Mouse (Mus musculus) spleen, adult 2 months (tissue): Measurements from ENCODE around the gene Acsbg2. TPM values are rescaled to one million over a fixed set of nuclear protein-coding genes. Genes with fewer than 3 reads are reported as not detected.

Experiments used
- DNase-seq, 2 experiments: peaks; one replicate each; pipeline versions ENCODE4 v3.0.0 to v3.0.0-alpha.2; 2012 to 2021; ENCODE audit warnings: low spot score in 2 of 2, low read depth in 1 of 2
- H3K27ac ChIP-seq: fragments of 200-500 bp; 2 replicates; pipeline ENCODE4 v1.5.1; 2012; ENCODE audit warnings: low read length, inconsistent platforms; ENCODE audit not compliant: insufficient read depth
- H3K27me3 ChIP-seq: fragments of 200-500 bp; 2 replicates; pipeline ENCODE4 v1.6.1; 2012; ENCODE audit warnings: mild to moderate bottlenecking, moderate library complexity, low read length, inconsistent platforms; ENCODE audit not compliant: control insufficient read depth, insufficient read depth
- H3K36me3 ChIP-seq: fragments of 200-500 bp; 2 replicates; pipeline ENCODE4 v1.6.1; 2012; ENCODE audit warnings: mild to moderate bottlenecking, low read length, inconsistent platforms; ENCODE audit not compliant: control insufficient read depth, insufficient read depth
- H3K4me1 ChIP-seq: fragments of 200-500 bp; 2 replicates; pipeline ENCODE4 v1.6.1; 2011; ENCODE audit warnings: inconsistent platforms; ENCODE audit not compliant: control insufficient read depth, insufficient read depth, insufficient read length
- H3K4me3 ChIP-seq: fragments of 200-500 bp; 2 replicates; pipeline ENCODE4 v1.5.1; 2011; ENCODE audit warnings: mild to moderate bottlenecking, inconsistent platforms; ENCODE audit not compliant: insufficient read depth, insufficient read length; ENCODE audit errors: extremely low read depth
- CTCF ChIP-seq: fragments of 200-500 bp; IDR thresholded peaks from 2 replicates; pipeline ENCODE4 v1.5.1; 2011; ENCODE audit warnings: mild to moderate bottlenecking, inconsistent platforms; ENCODE audit not compliant: insufficient read depth, insufficient read length, insufficient replicate concordance; ENCODE audit errors: extremely low read depth
- POLR2A ChIP-seq: fragments of 200-500 bp; IDR thresholded peaks from 2 replicates; pipeline ENCODE4 v1.6.1; 2011; ENCODE audit warnings: low read depth, low read length, inconsistent platforms
- WGBS: fragments of 180-500 bp; shearing (Covaris S2); methylation state at CpG from one replicate; pipeline ENCODE4 v1.1.7; 2018; 5-methylcytosine and 5-hydroxymethylcytosine counted together
- polyA plus RNA-seq: library from polyadenylated mRNA; depleted of rRNA; stranded (reverse); fragments of >200 nt; gene quantifications from 2 replicates; pipeline ENCODE4 v1.2.3, GENCODE M21; 2012

The Acsbg2 gene
- polyA plus RNA-seq, 1 experiment = not detected

GRCm38 (mm10) chr17:56874936-56875651 lies 847 bp upstream of the Acsbg2 start, which contains the start of gene 1700061G19Rik:
Gene 1700061G19Rik (plus strand): TSS chr17:56875477.
- H3K36me3 ChIP-seq = no peaks in the 10 kb centered on the region
- H3K4me3 ChIP-seq = no peak within 1 kb of the TSS
- H3K4me1 ChIP-seq = no peaks in the 10 kb centered on the region
- WGBS = 68% methylated on average over 12 of the region's 12 CpGs
- no peak for TF ChIP-seq CTCF
- TF ChIP-seq POLR2A = no peak
- H3K27ac ChIP-seq = no peak within 1 kb of the TSS
- DNase-seq = no peak
- H3K27me3 ChIP-seq = no peaks in the 10 kb centered on the region

GRCm38 (mm10) chr17:56872512-56872911 lies 1.7 kb downstream of the Acsbg2 start:
- TF ChIP-seq POLR2A (no peak), CTCF (no peak)
- 77% methylated on average over 7 of the region's 7 CpGs for WGBS
- no peak for DNase-seq
- no peaks in the 10 kb centered on the region for H3K36me3 ChIP-seq
- H3K4me3 ChIP-seq = no peak overlapping the region
- H3K4me1 ChIP-seq = no peaks in the 10 kb centered on the region
- no peaks in the 10 kb centered on the region for H3K27me3 ChIP-seq
- no peak overlapping the region for H3K27ac ChIP-seq

- Histone ChIP-seq H3K4me3 (no peak overlapping the region), H3K36me3 (no peaks in the 10 kb centered on the region), H3K4me1 (no peaks in the 10 kb centered on the region), H3K27ac (no peak overlapping the region), H3K27me3 (no peaks in the 10 kb centered on the region)
- no peak for DNase-seq
- WGBS = 85% methylated on average over 8 of the region's 8 CpGs
- TF ChIP-seq POLR2A (no peak), CTCF (no peak)
Measured at GRCm38 (mm10) chr17:56871767-56872166, 2.5 kb downstream of the Acsbg2 start.

- WGBS = 80% methylated on average over 15 of the region's 15 CpGs
- H3K36me3 ChIP-seq = no peaks in the 10 kb centered on the region
Measured at GRCm38 (mm10) chr17:56870287-56870953, 3.8 kb downstream of the Acsbg2 start.

GRCm38 (mm10) chr17:56869481-56869977 lies 4.7 kb downstream of the Acsbg2 start:
- no peak overlapping the region for H3K27ac ChIP-seq
- TF ChIP-seq CTCF = no peak
- no peak for TF ChIP-seq POLR2A
- H3K36me3 ChIP-seq = no peaks in the 10 kb centered on the region
- no peak for DNase-seq
- no peaks in the 10 kb centered on the region for H3K27me3 ChIP-seq
- 91% methylated on average over 9 of the region's 9 CpGs for WGBS
- H3K4me1 ChIP-seq = no peaks in the 10 kb centered on the region
- no peak overlapping the region for H3K4me3 ChIP-seq

More at GRCm38 (mm10) chr17:56870287-56870953, 3.8 kb downstream of the Acsbg2 start:
- TF ChIP-seq CTCF (no peak), POLR2A (no peak)
- no peak overlapping the region for H3K27ac ChIP-seq
- no peaks in the 10 kb centered on the region for H3K27me3 ChIP-seq
- no peaks in the 10 kb centered on the region for H3K4me1 ChIP-seq
- no peak overlapping the region for H3K4me3 ChIP-seq
- DNase-seq = no peak

- H3K4me3 ChIP-seq = no peak overlapping the region
- H3K27me3 ChIP-seq = no peaks in the 10 kb centered on the region
- H3K36me3 ChIP-seq = no peaks in the 10 kb centered on the region
- TF ChIP-seq CTCF (no peak), POLR2A (no peak)
- H3K4me1 ChIP-seq = peaks cover 2% of the 10 kb centered on the region; the same call in 1 of the 2 replicates
- DNase-seq = no peak
- H3K27ac ChIP-seq = no peak overlapping the region
- 97% methylated on average over 7 of the region's 7 CpGs for WGBS
Measured at GRCm38 (mm10) chr17:56866071-56866470, 8.2 kb downstream of the Acsbg2 start.
